Mouse (Mus musculus): Measurements from ENCODE around the gene Kcnab2. TPM values are rescaled to one million over a fixed set of nuclear protein-coding genes. Genes with fewer than 3 reads are reported as not detected.

The Kcnab2 gene
- total and polyA plus RNA-seq, 3 experiments = 35.3 to 95.8 (median 58.3) TPM

DNA sequence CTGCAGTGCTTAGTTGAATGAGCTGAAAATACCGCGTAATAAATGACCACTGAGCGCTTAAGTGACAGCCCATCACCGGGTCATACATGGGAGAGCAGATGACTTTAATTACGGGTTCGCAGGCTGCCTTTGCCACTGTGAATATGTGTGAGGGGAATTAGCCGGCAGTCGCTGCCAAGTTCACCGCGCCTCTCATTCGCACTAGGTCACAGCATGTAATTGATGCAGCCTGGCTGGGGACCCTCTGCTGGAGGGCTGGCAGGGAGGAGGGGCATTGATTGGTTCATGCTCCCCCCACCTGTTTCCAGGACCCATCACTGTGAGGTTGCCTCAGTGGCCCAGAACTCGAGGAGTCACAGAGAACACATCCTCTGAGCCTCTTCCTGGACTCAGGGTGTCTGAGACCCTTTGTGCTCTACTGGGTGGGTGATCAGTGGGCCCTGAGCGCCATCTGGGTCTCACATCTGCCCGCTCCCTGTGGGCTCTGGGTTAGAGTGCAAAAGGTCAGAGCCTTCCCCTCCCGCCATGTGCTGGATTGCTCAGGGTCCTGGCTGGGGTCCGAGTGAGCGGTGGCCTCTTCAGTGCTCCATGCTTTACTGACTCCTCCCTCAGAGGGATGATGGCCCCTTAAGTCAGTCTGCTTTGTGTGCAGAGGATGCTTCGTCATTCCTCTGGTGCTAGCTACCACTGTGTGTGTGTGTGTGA lies 34.7 kb upstream of the Kcnab2 start:
- Histone ChIP-seq H3K4me2 (ENCODE audit: insufficient read depth, low read depth, poor library complexity, severe bottlenecking) (no peak overlapping the region), H3K36me3 (replicated peaks in 1 of 2; ENCODE audit: control insufficient read depth in 1 of 2, insufficient read depth in 1 of 2, low read length in 1 of 2) (no peaks in the 10 kb centered on the region), H3K79me2 (replicated peaks; ENCODE audit: control insufficient read depth, extremely low read depth, insufficient read depth, poor library complexity, severe bottlenecking) (no peaks in the 10 kb centered on the region), H3K4me1 (ENCODE audit: control insufficient read depth in 1 of 2, insufficient read depth in 2 of 2) (no peaks in the 10 kb centered on the region), H3K9ac (ENCODE audit: insufficient read depth, low read depth) (no peak overlapping the region), H3K27me3 (replicated peaks) (no peaks in the 10 kb centered on the region), H3K27ac (ENCODE audit: insufficient read depth, low read depth) (no peak overlapping the region), H3K4me3 (replicated peaks in 1 of 3; ENCODE audit: low read depth in 2 of 3, low read length in 2 of 3, poor library complexity in 1 of 3) (no peak overlapping the region), H3K9me3 (replicated peaks; ENCODE audit: low read length) (peaks cover 88% of the 10 kb centered on the region)
- TF ChIP-seq HCFC1 (IDR thresholded peaks at IDR 0.05; ENCODE audit: low read depth, low read length) (no peak), NELFE (IDR thresholded peaks at IDR 0.05; ENCODE audit: low read depth, low read length) (no peak), MYC (IDR thresholded peaks at IDR 0.05; ENCODE audit: low read depth, low read length) (no peak), POLR2AphosphoS2 (IDR thresholded peaks at IDR 0.05; ENCODE audit: low read depth, low read length) (no peak), NRF1 (IDR thresholded peaks at IDR 0.05; ENCODE audit: low read depth, low read length) (no peak), SIN3A (IDR thresholded peaks at IDR 0.05; ENCODE audit: low read length) (no peak), JUN (IDR thresholded peaks at IDR 0.05; ENCODE audit: insufficient read depth, low read depth, low read length) (no peak), EP300 (IDR thresholded peaks at IDR 0.05; ENCODE audit: low read length) (no peak), ETS1 (conservative IDR thresholded peaks at IDR 0.05; ENCODE audit: low read depth, low read length) (no peak), ZKSCAN1 (IDR thresholded peaks at IDR 0.05; ENCODE audit: borderline replicate concordance, low read depth, low read length) (no peak), MAFK (IDR thresholded peaks at IDR 0.05; ENCODE audit: insufficient replicate concordance, low read length) (no peak), ZNF384 (IDR thresholded peaks at IDR 0.05; ENCODE audit: low read depth, low read length) (no peak), CHD2 (IDR thresholded peaks at IDR 0.05; ENCODE audit: low read length) (no peak), IRF4 (IDR thresholded peaks at IDR 0.05; ENCODE audit: low read depth, low read length) (no peak), MEF2A (IDR thresholded peaks at IDR 0.05; ENCODE audit: borderline replicate concordance, low read depth, low read length) (no peak), CTCF (conservative IDR thresholded peaks at IDR 0.05 in 1 of 2, IDR thresholded peaks at IDR 0.05 in 1 of 2; ENCODE audit: low read depth in 2 of 2, low read length in 2 of 2) (no peak), GABPA (IDR thresholded peaks at IDR 0.05; ENCODE audit: insufficient replicate concordance, low read depth, low read length) (no peak), RAD21 (IDR thresholded peaks at IDR 0.05; ENCODE audit: low read depth, low read length) (no peak), BHLHE40 (IDR thresholded peaks at IDR 0.05; ENCODE audit: low read depth, low read length) (no peak)
- in situ Hi-C loops (cut with MboI; ENCODE audit: low pct_ligation_motif_present, low pct_unique_long_range_greater_than_20kb, low sequenced_read_pairs) = no loop called here
- dilution Hi-C loops (cut with MboI; ENCODE audit: extremely low pct_ligation_motif_present, extremely low pct_unique_long_range_greater_than_20kb, low sequenced_read_pairs) = no loop called here
- DNase-seq (ENCODE audit: extremely low read depth) = no peak

DNA sequence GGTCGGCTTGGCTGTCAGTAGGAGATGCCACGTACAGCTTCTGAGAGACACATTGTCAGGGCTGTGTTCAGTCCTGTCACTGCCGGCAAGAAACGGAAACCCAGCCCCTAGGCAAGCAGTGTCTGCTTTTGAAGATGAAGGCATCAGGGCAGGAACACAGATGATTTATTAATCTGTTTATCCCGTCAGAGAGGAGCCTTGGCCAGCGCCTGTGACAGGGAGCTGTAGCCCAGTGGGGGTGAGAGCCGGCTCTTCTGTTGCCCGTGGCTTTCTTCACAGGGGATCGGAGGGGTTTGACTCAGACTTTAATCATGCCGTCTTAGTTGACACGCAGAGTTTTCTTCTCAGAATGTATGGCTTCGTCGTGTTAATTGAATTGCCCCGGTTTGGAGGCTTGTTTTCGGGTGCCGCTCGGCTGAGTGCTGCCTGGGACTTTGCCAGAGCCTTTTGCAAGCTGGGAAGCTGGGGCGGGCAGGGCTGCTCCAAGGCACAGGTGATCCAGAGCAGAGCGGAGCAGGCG lies 16.7 kb upstream of the Kcnab2 start:
- in situ Hi-C loops (cut with MboI; ENCODE audit: low pct_ligation_motif_present, low pct_unique_long_range_greater_than_20kb, low sequenced_read_pairs) = loop anchor here (25.0 kb wide), 1 partner anchor 1443 kb away; no protein-coding TSS in a partner anchor
- H3K4me1 ChIP-seq (ENCODE audit: control insufficient read depth in 1 of 2, insufficient read depth in 2 of 2) = no peaks in the 10 kb centered on the region
- H3K9me3 ChIP-seq (replicated peaks; ENCODE audit: low read length) = peaks cover 92% of the 10 kb centered on the region
- H3K27ac ChIP-seq (ENCODE audit: insufficient read depth, low read depth) = no peak overlapping the region
- no peak overlapping the region for H3K4me2 ChIP-seq (ENCODE audit: insufficient read depth, low read depth, poor library complexity, severe bottlenecking)
- H3K36me3 ChIP-seq (replicated peaks in 1 of 2; ENCODE audit: control insufficient read depth in 1 of 2, insufficient read depth in 1 of 2, low read length in 1 of 2) = no peaks in the 10 kb centered on the region
- dilution Hi-C loops (cut with MboI; ENCODE audit: extremely low pct_ligation_motif_present, extremely low pct_unique_long_range_greater_than_20kb, low sequenced_read_pairs) = no loop called here
- H3K79me2 ChIP-seq (replicated peaks; ENCODE audit: control insufficient read depth, extremely low read depth, insufficient read depth, poor library complexity, severe bottlenecking) = no peaks in the 10 kb centered on the region
- TF ChIP-seq ZMIZ1 (IDR thresholded peaks at IDR 0.05; ENCODE audit: low read depth, low read length) (no peak), USF2 (conservative IDR thresholded peaks at IDR 0.05; ENCODE audit: low read depth, low read length) (no peak), MEF2A (IDR thresholded peaks at IDR 0.05; ENCODE audit: borderline replicate concordance, low read depth, low read length) (no peak), SMC3 (IDR thresholded peaks at IDR 0.05; ENCODE audit: low read depth, low read length) (no peak), CHD1 (IDR thresholded peaks at IDR 0.05; ENCODE audit: low read depth, low read length) (no peak), ELF1 (IDR thresholded peaks at IDR 0.05; ENCODE audit: low read depth, low read length) (no peak), ZNF384 (IDR thresholded peaks at IDR 0.05; ENCODE audit: low read depth, low read length) (no peak), CHD2 (IDR thresholded peaks at IDR 0.05; ENCODE audit: low read length) (no peak), GABPA (IDR thresholded peaks at IDR 0.05; ENCODE audit: insufficient replicate concordance, low read depth, low read length) (no peak), USF1 (IDR thresholded peaks at IDR 0.05; ENCODE audit: low read depth, low read length) (no peak), JUND (conservative IDR thresholded peaks at IDR 0.05; ENCODE audit: low read depth, low read length) (no peak), EP300 (IDR thresholded peaks at IDR 0.05; ENCODE audit: low read length) (no peak), SIN3A (IDR thresholded peaks at IDR 0.05; ENCODE audit: low read length) (no peak), TCF12 (IDR thresholded peaks at IDR 0.05; ENCODE audit: low read depth, low read length) (no peak), TBP (conservative IDR thresholded peaks at IDR 0.05; ENCODE audit: low read depth, low read length) (no peak), ETS1 (conservative IDR thresholded peaks at IDR 0.05; ENCODE audit: low read depth, low read length) (no peak), E2F4 (IDR thresholded peaks at IDR 0.05; ENCODE audit: insufficient replicate concordance, low read depth, low read length) (no peak), KAT2A (IDR thresholded peaks at IDR 0.05; ENCODE audit: insufficient replicate concordance, low read length) (no peak), UBTF (IDR thresholded peaks at IDR 0.05; ENCODE audit: low read depth, low read length) (no peak)
- H3K4me3 ChIP-seq (replicated peaks in 1 of 3; ENCODE audit: low read depth in 2 of 3, low read length in 2 of 3, poor library complexity in 1 of 3) = no peak overlapping the region
- no peak for DNase-seq (ENCODE audit: extremely low read depth)
- no peaks in the 10 kb centered on the region for H3K27me3 ChIP-seq (replicated peaks)
- no peak overlapping the region for H3K9ac ChIP-seq (ENCODE audit: insufficient read depth, low read depth)

Measured in CH12.LX (cell line).